Mouse (Mus musculus): Measurements from ENCODE around the gene P3h4.
"Not testable (repeated sequence)": the region's sequence is repeated elsewhere in the genome, so short reads cannot be mapped to it uniquely, and the experiment has no call there.

Gene P3h4

GRCm38 (mm10) chr11:100361059-100361458, 53.6 kb downstream of the P3h4 start:
- DNase-seq (ENCODE audit: inconsistent ontology term): not testable (repeated sequence)

DNA sequence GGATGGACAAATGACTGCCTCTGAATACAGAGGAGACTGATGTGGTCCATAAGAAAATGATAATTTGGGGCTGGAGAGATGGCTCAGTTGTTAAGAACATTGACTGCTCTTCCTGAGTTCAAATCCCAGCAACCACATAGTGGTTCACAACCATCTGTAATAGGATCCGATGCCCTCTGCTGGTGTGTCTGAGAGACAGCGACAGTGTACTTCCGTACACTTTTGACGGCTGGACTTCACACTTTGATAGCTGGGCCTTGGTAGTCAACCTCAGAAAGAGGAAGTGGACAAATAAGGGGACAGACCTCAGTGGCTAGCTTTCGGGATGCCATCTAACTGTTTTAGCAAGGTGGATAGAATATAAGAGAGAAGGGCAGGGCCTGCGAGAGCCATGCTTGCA, 54.5 kb downstream of the P3h4 start:
- DNase-seq (ENCODE audit: inconsistent ontology term): no peak

All from Muller cell, postnatal 12 days (primary cell).